Mouse (Mus musculus): ENCODE data around the gene Paqr7.

Paqr7 gene

DNA sequence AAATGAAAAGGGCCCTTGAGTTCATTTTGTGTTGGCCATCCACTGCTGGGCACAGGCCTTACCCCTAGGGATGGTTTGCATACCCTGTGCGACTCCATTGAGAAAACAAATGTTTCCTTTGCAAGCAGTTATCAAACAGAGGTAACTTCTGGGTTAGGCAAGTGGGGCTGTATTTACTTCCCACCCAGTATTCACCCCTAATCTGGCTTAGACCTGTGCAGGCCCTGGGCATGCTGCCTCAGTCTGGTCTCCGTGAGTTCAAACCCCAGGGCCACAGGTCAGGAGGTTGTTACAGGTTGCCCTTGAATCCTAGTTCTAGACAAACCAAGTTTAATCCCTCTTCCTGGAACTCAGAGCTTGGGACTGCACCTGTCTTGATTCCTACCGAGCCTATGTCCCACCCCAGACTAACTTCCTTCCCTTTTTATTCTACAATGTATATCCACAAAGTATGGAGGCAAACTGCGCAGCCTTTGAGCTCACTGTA lies 8.8 kb downstream of the Paqr7 start:
- no peak for DNase-seq

DNA sequence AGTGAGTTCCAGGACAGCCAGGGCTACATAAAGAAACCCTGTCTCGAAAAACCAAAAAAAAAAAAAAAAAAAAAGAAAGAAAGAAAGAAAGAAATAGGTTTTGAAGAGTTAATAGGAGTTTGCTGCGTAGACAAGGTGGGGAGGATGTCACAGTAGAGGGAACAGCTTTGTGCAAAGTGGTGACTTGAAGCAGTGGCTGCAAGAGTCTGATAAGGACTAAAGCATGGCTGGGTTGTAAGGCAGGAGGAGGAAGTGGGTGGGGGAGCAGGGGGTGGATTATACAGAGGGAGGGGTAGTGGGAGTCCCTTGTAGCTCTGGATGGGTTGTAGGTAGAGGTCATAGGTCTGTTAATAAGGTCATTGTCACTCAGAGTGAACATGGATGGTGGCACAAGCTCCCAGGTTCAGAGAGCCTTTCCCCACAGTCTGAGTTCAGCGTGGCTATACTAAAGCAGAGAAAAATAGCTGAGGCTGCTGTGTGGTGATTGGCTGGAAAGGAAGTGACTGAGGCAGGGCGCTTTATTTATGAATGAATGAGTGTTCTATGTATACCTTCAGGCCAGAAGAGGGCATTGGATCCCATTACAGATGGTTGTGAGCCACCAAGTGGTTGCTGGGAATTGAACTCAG lies 9.6 kb downstream of the Paqr7 start:
- DNase-seq, result no peak

DNA sequence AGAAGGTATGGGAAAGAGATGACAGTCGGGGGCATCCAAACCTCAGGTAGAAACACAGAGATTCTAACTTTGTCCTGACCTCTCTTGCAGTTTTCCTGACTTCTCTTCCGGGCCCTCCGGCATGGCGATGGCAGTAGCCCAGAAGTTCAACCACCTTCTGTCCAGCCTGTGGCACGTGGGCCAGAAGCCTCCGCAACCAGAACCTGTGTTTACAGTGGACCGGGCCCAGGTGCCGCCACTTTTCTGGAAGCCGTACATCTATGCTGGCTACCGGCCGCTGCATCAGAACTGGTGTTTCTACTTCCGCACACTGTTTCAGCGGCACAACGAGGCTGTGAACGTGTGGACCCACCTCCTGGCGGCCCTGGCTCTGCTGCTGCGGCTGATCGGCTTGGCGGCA lies 10.2 kb downstream of the Paqr7 start:
- no peak for DNase-seq

DNA sequence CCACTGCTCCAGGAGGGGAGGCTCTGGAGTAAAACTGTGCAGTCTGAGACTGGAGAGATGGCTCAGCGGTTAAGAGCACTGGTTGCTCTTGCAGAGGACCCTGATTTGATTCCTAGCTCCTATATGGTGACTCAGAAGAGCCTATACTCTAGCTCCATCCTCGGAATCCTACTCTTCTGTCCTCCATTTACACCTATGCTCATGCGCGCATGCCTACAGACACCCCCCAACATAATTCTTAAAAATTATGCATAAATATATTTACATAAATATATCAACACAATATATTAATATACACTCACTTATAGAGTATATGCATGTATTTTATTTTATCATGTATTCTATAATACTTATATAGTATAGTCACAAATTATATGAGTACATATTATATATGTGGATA lies 13.9 kb downstream of the Paqr7 start:
- DNase-seq, result no peak

DNA sequence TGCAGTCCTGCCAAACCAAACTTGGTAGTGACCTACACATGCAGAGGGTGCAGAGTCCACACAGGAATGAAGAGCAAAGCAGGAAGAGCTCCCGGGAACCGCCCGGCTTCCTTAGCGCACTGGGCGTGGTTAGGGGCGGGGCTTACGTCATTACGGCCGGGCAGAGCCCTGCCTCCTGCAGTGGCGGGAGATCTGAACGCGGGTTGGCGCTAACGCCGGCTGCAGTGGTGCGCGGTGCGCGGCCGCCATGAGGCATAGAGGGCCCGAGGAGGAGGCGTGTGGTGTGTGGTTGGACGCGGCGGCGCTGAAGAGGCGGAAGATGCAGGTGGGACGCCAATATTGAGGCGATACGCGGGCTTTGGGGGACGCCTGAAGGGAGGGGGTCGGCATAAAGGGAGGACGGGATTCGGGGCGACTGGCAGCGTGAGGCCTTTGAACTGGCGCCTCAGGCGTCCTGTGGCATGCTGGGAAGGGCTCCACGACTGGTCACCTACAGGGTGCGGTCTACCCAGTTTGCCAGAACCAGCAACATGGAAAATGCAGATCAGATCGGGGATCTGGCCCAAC lies 14.4 kb downstream of the Paqr7 start, which contains the start of gene Aunip:
Gene Aunip, plus strand, starts transcription at position 155 of the 567 bp plus-strand sequence.
- DNase-seq, result peak; percentile 88

DNA sequence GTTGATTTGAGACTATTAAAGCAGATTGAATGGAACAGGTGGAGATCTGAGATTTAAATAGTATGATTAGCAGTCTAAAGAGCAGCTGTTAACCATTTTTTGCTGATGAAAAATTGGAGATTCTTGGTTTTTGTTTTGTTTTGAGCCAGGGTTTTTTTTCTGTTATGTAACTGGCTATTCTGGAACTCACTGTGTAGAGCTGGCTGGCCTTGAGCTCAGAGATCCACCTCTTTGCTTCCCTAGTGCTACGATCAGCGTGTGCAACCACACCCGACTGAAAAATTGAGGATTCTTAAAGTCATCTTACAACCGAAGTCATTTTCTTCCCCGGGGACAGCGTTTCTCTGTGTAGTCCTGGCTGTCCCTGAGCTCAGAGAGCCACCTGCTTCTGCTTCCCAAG lies 15.2 kb downstream of the Paqr7 start:
- DNase-seq, result no peak

DNA sequence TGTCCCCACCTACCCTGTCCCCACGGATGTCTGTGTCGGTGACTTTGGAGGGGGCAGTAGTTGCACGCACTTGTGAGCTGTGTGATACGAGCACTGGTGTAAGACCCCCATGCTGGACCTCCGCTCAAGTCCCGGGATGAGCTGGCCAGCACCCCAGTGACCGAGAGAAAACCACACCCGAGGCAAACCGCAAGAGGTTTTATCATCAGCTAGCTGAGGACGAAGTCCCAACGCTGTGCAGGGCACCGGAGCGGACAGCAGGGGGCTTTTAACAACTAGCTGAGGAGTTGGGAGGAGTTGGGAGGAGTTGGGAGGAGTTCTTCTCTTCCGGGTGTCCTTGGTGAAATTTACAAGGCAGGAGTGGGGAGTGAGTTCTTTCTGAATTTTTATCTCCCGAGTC lies 16.3 kb downstream of the Paqr7 start:
- DNase-seq, result peak; percentile 66

DNA sequence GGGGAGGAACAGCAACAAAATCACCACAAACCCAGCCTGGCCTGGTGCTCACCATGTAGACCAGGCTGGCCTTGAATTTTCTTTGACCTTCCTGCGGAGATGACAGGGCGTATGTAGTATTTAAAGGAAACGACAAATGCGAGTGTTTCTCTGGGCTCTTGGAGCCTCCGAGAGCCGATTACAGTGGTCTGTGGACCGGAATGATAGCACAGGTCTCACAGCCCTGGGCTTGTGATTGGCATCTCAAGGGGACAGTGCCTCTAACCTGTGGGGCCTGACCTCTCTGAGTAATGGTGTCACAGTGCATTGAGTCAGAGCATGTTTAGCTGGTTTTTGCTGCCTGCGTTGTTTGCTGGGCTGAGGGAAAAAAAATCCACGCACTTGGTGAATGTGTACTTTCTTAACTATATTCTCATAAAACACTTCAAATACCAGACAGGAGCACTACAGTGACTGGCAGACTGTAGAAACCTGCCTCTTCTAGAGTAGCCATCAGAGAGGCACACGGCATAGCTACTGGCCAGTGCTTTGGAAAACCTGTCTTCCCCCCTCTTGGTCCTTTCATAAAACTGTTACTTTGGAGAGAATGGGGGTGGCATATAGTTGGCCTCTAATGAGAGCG lies 17.9 kb downstream of the Paqr7 start:
- no peak for DNase-seq

DNA sequence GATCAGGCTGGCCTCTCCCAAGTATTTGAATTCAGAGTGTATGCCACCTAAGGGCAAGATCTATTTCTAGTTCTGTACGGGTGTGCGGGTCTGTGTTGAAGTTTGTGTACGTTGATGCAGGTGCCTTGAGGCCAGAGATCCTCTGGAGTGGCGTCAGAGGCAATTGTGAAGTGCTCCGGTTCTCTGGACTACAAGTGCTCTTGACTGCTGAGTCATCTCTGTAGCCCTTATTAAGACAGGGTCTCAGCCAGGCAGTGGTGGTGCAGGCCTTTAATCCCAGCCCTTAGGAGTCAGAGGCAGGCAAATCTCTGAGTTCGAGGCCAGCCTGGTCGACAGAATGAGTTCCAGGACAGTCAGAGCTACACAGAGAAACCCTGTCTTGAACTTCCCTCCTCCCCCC lies 19.1 kb downstream of the Paqr7 start:
- DNase-seq, result no peak

DNA sequence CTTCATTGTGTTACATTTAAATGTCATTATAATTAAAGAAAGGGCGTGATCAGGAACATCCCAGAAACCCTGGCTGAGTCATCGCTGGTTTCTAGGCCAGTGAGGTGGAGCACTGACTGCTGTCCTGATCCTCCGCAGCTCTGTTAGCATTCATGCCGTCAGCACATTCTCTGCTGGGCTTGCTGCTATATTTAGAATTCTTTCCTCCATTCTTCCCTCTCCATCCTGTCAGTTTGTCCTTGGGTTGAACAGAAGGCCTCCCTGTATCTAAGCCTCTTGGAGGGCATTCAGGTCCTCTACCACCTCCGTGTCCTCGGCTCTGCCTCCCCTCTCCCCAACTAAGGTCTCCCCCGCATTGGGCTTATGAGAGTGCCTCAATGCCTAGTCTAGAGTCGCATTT lies 20.5 kb downstream of the Paqr7 start:
- peak; percentile 15 for DNase-seq

DNA sequence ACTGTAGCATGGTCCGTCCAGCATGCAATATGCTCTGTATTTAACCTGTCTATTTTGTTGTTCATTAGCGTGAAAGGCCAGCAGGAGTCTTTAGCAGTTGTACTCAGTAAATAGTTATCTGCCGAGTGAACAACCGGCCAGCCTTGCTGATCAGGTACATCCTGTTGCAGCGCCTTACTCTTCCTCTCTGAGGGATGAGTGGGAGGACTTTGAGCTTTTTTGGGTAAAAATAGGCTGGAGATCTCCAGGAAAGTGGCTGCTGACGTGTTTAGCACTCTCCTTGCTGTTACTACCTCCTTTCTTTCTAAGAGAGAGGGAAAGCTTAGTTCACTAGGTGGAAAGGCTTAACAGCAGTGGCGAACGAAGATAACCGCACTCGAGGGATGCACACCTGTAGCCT lies 21.2 kb downstream of the Paqr7 start:
- DNase-seq, result no peak

DNA sequence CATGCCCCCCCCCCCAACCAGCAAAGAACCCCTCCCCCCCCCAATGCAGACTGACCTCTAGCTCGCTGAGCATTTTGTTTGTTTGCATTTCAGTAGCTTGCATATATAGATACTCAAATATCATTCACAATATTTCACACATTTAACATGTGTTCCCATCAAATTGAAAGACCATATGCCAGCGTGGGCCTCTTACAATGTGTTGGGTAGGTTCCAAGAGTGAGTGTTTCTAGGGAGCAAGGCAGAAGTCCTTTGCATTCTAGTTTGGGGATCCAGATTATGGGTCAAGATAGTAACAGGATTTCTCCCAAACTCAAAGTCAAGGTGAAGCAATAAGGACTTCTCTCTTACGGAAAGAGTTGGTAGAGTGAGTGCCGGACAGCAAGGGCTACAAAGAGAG lies 22.0 kb downstream of the Paqr7 start:
- no peak for DNase-seq

DNA sequence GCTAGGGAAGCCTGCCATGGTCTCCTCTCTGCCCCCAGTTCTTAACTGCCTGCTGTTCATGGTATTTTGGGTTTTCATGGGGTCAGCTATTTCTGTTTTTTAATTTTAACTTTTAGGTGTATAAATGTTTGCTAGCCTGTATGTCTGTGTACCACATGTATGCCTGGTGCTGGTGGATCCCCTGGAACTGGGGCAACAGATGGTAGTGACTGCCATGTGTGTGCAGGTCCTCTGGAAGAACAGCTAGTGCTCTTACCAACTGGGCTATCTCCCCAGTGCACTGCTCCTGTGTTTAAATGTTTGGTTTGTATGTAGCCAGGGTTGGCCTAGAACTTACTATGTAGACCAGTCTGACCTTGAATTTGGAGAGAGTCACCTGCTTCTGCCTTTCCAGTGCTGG lies 22.8 kb downstream of the Paqr7 start:
- DNase-seq, result no peak

DNA sequence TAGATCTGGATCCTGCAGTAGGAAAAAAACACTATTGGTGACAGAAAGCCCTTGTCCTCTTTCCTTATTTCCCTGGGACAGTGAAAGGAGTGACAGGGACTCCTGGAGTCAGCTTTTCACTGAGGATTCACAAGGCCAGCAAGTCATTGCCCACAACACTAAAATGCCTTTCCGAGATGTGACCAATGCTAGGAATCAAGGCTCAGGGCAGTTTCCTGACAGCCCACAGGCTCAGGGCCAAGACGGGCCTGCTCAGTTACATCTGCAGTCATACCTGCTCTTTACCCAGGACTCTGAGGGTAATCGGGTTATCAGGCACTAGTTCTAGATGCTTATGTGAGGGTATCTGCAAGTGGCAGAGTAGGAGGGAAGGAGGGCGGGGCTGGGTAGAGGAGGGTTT lies 26.9 kb downstream of the Paqr7 start:
- no peak for DNase-seq

DNA sequence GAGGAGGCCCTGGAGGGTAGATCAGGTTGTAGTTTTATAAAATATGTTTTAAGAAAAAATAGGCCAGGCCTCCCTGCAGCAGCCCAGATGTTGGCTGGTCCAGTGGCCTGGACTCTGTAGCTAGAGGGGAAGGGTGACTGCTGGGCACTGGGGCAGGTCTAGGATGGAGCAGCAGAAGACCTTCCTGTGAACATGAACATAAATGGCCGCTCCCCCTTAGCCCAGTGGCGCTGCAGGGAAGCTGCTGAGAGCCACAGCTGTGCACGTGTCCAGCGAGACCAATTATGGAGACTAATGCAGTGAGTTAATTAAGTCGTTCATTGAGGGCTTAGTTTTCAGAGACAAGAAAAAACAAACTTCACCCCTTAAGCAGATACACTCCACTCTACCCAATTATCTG lies 29.3 kb downstream of the Paqr7 start:
- no peak for DNase-seq

DNA sequence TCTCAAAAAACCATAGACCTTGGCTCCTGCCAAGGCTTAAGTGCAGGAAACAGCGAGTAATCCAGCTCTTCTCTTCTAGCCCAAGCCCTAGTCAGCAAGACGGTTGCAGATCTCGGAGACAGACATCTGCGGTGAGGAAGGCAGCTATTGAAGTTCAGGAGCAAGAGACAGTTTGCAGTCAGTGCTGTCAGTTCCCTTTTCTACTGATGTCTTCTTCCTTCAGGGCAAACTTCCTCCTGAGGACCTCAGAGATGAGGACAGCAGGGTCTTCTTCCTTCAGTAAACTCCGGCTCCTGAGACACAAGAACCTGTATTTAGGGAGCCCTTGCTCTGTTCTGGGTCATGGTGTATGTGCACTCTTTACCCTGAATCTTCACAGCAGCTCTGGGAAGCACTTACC lies 29.7 kb downstream of the Paqr7 start:
- no peak for DNase-seq

DNA sequence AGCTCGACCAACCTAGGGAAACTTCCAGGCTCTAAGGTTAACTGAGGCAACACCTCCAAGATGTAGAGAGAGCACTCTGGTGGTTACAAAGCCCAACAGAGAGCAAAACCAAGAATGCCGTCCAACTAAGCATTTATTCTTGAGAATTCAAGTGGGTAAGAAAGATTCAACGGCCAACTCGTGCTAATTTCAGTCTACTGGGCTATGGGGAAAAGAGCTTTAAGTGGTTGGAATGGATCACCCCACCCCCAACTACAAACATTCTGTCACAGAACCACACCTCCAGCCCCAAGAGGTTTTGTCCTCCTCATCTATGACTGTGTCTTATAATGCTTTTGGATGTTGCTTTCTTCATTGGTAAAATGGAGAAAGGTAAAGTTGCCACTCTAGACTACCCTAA lies 36.4 kb downstream of the Paqr7 start:
- DNase-seq, result no peak

DNA sequence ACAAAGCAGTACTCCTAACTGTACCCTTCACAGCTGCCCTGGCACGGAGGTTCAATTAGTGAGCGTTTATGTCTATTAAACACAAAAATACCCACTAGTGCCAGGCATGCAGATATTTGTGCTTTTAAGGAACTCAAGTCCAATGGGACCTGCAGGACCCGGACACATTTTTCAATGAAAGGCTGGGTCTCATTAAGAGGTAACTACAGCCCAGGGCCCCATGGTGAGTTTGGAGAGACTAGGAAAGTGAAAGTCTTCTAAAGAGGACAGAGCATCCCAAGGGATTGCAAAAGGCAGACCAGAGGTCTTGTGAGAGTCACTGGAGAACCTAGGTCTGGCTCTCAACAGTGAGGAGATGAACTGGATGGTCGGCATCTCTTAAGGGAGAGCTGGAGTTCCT lies 36.9 kb downstream of the Paqr7 start:
- no peak for DNase-seq

DNA sequence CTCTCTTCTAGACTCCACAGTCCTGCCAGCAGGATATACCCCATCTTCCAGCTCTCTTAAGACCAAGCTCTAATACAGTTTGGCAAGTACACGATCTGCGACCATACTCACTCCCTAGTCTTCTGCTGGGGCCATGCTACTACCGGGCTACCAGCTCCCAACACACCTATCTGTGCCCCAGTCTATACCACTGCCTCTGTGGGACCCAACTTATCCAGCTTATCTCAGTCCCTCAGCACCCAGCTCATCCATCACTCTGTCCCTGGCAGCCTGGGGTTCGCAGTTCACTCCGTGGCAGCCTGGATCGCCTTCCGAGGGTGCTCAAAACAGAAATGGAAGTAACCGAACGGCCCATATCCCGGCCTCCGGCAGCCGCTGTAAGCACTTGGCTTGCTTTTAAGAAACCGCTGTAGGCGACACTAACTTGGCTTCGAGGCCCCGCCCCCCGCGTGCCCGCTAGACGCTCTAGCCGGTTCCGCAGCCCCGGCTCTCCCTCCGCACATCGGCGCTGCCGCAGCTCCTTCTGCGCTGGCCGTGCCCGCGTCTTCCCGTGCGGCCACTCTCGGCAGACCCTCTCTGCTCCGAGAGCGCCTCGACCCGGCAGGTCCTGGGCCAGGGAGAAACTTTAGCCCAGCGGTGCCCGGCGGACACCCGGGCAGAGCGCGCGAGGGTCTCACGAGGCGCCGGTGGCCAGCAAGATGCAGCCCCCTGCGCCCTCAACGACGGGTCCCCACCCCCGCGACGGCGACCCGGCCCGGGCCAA lies 37.8 kb downstream of the Paqr7 start:
- DNase-seq, result peak; percentile 79

DNA sequence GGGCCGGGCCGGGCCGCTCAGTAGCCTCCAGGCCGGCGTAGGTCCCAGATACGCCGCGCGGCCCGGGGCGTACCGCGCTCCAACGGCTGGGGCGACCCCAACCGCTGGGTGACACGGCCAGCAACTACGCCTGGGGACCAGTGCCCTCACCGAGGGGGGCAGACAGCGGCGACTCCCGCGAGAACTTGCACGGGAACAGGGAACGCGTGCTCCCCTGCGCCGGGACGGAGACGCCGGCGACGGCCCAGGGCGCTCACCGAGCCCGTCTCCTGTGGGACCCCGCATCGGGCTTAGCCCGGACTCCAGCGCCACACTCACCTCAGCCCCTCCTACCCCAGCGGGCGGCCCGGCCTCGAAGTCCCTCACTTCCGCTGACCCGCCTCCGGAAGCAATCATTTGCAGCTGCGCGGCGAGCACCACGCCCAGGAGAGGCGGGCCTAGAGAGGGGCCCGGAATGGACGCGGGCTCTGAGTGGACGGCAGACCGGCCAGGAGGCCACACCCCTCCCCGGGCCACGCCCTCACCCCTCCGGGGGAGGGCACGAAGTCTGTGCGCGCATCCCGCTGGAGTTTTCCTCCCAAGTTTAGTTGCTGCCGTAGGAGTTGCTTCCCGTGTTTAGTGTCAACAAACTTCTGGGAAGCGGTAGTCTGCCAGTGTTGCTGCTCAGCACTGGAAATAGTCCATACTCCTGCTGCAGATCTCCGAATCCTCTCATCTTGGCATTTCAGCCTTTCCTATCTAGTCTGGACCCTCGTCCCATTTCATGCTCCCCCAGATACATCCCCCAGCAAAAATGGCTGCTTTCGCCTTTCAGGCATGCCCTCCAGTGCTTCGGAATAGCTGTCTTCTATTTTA lies 38.7 kb downstream of the Paqr7 start, which contains the start of gene Mtfr1l:
Gene Mtfr1l, minus strand, starts transcription at position 456 of the 855 bp plus-strand sequence.
- DNase-seq, result peak; percentile 99

DNA sequence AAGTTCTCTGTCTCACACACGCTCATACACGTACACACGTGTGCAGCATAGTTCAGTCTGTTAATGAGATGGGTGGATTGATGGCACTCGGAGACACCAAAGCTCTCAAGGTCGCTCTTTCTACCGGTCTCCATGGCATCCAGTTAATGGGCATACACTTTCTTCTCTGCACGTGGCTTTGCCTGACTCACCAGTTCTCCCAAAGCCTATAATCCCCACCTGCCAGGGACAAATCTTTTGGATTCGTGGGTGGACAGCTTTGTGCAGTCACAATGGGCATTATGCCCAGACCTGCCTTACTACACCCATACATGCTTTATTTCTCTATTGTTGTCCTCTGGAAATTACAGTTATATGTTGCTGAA lies 39.3 kb downstream of the Paqr7 start:
- no peak for DNase-seq

DNA sequence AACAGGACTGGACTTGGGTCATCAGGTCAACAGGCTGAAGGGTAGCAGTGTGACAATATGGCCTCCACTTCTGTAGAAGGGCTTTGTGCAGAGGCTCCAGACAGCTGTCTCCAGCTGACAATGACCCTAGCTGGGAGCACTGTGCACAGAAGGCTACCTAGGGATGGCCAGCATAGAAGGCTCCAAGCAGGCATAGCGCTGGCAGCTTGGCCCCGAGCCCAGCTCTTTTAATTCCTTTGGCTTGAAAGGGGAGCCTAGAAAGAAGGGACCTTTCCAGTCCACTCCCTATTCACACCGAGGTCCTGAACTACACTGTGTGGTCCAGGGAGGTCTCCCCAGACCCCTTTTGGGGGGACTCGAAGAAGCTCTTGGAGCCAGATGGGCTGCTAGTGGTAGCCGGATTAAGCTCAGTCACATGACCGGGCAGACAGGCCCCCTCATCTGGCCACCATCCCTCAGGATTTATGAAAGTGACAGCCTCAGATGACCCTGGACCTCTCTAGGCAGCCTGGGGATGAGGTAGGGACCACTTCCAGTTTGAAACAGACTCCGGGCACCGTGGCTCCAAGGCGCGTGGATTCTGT lies 42.6 kb downstream of the Paqr7 start:
- no peak for DNase-seq

Measured in kidney, adult 18-20 months (tissue).